Mouse (Mus musculus): Measurements from ENCODE around the gene Dnajc11. TPM values are rescaled to one million over a fixed set of nuclear protein-coding genes. Genes with fewer than 3 reads are reported as not detected.

Dnajc11 gene
- polyA plus RNA-seq, 1 experiment from 2014 or later: 85.1 TPM

- H3K36me3 ChIP-seq: no peaks in the 10 kb centered on the region
- no peak overlapping the region for H3K4me2 ChIP-seq
- no peak overlapping the region for H3K4me3 ChIP-seq
- H3K9ac ChIP-seq: no peak overlapping the region
- no peaks in the 10 kb centered on the region for H3K9me3 ChIP-seq (replicated peaks)
- H3K27me3 ChIP-seq (replicated peaks): peaks cover 17% of the 10 kb centered on the region
- no peak overlapping the region for H3K27ac ChIP-seq
- H3K4me1 ChIP-seq: peaks cover 45% of the 10 kb centered on the region
- ATAC-seq: no peak
- 55% methylated on average over 6 of the region's 6 CpGs for WGBS (ENCODE audit: insufficient replicate concordance)
Observed at GRCm38 (mm10) chr4:152006137-152006536, 72.6 kb downstream of the Dnajc11 start.

DNA sequence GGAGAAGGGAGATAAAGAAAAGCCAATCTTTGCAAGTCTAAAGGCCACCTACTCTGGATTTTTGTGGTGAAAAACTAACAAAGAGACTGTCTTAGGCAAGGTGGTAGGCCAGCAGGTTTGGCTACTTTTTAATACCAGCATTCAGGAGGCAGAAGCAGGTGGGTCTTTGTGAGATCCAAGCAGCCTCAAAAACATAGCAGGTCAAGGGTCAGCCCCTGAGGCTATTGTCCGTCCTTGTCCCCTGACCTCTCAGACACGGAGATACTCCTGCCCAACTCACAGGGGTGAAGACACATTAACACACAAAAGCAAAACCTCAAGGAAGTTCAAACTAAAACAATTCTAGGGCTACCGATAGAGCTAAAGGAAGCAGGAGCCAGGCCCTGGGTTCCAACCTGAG, 73.3 kb downstream of the Dnajc11 start:
- Histone ChIP-seq H3K9me3 (replicated peaks) (no peaks in the 10 kb centered on the region), H3K27me3 (replicated peaks) (peaks cover 17% of the 10 kb centered on the region), H3K4me2 (no peak overlapping the region), H3K27ac (no peak overlapping the region), H3K4me3 (no peak overlapping the region), H3K9ac (no peak overlapping the region), H3K36me3 (peaks cover 5% of the 10 kb centered on the region), H3K4me1 (peaks cover 52% of the 10 kb centered on the region)
- no peak for ATAC-seq
- WGBS (ENCODE audit: insufficient replicate concordance): 46% methylated on average over 3 of the region's 3 CpGs

GRCm38 (mm10) chr4:152007481-152008147, 74.1 kb downstream of the Dnajc11 start:
- Histone ChIP-seq H3K4me3 (peak overlapping the region; percentile 91), H3K27ac (no peak overlapping the region)

GRCm38 (mm10) chr4:152008148-152008500, 74.6 kb downstream of the Dnajc11 start:
- Histone ChIP-seq H3K9me3 (replicated peaks) (no peaks in the 10 kb centered on the region), H3K4me2 (peak overlapping the region; percentile 100), H3K27ac (peak overlapping the region; percentile 87; the same call in 1 of the 2 replicates), H3K4me1 (peaks cover 64% of the 10 kb centered on the region), H3K36me3 (peaks cover 18% of the 10 kb centered on the region), H3K4me3 (peak overlapping the region; percentile 91), H3K9ac (peak overlapping the region; percentile 83), H3K27me3 (replicated peaks) (peaks cover 17% of the 10 kb centered on the region)
- ATAC-seq: no peak
- 1% methylated on average over 14 of the region's 14 CpGs for WGBS (ENCODE audit: insufficient replicate concordance)

More at GRCm38 (mm10) chr4:152007481-152008147, 74.1 kb downstream of the Dnajc11 start:
- H3K9me3 ChIP-seq (replicated peaks): no peaks in the 10 kb centered on the region
- H3K4me1 ChIP-seq: peaks cover 60% of the 10 kb centered on the region
- H3K4me2 ChIP-seq: peak overlapping the region; percentile 100
- H3K9ac ChIP-seq: peak overlapping the region; percentile 83
- WGBS (ENCODE audit: insufficient replicate concordance): 23% methylated on average over 8 of the region's 8 CpGs
- peaks cover 13% of the 10 kb centered on the region for H3K36me3 ChIP-seq
- ATAC-seq: no peak
- H3K27me3 ChIP-seq (replicated peaks): peaks cover 17% of the 10 kb centered on the region

DNA sequence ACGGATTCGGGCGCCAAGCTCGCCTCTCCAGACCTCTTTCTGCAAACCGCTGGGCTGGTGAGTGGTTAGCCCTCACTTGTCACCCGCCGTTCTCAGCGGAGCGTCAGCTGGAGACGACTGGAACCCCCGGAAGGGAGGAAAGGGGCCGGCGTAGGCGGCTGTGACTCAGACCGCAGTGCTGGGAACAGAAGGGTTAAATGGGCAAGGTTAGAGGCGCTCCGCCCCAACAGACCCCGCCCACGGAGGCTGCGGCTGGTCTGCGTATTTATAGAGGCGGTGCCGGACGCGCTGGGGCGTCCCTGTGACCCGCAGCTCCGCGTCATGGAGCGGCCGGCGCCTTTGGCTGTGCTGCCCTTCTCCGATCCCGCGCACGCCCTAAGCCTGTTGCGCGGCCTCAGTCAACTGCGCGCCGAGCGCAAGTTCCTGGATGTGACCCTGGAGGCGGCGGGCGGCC, 75.2 kb downstream of the Dnajc11 start, which contains the start of gene Klhl21:
Gene Klhl21, plus strand, starts transcription at position 182 of the 454 bp plus-strand sequence.
- ATAC-seq: peak; percentile 85
- WGBS (ENCODE audit: insufficient replicate concordance): 6% methylated on average over 44 of the region's 45 CpGs

DNA sequence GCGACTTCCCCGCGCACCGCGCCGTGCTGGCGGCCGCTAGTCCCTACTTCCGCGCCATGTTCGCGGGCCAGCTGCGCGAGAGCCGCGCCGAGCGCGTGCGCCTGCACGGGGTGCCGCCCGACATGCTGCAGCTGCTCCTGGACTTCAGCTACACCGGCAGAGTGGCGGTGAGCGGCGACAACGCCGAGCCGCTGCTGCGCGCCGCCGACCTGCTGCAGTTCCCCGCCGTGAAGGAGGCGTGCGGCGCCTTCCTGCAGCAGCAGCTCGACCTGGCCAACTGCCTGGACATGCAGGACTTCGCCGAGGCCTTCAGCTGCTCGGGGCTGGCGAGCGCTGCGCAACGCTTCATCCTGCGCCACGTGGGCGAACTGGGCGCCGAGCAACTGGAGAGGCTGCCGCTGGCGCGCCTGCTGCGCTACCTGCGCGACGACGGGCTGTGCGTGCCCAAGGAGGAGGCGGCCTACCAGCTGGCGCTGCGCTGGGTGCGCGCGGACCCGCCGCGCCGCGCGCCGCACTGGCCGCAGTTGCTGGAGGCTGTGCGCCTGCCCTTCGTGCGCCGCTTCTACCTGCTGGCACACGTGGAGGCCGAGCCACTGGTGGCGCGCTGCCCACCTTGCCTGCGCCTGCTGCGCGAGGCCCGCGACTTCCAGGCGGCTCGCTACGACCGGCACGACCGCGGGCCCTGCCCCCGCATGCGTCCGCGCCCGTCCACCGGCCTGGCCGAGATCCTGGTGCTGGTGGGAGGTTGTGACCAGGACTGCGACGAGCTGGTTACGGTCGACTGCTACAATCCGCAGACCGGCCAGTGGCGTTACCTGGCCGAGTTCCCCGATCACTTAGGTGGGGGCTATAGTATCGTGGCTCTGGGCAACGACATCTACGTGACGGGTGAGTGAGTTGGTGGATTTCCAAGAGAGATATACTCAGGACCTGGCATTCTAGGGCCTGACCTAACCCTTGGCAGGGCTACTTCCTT, 75.9 kb downstream of the Dnajc11 start:
- Histone ChIP-seq H3K9ac (peak overlapping the region; percentile 83), H3K9me3 (replicated peaks) (no peaks in the 10 kb centered on the region), H3K36me3 (peaks cover 30% of the 10 kb centered on the region), H3K4me3 (peak overlapping the region; percentile 91), H3K27ac (peak overlapping the region; percentile 87), H3K4me1 (peaks cover 73% of the 10 kb centered on the region), H3K4me2 (peak overlapping the region; percentile 100), H3K27me3 (replicated peaks) (peaks cover 17% of the 10 kb centered on the region)
- peak; percentile 58 for ATAC-seq
- WGBS (ENCODE audit: insufficient replicate concordance): 1% methylated on average over 112 of the region's 115 CpGs

More for the DNA sequence above, 75.2 kb downstream of the Dnajc11 start, which contains the start of gene Klhl21:
- Histone ChIP-seq H3K4me2 (peak within 1 kb of the TSS; percentile 100), H3K36me3 (peaks cover 23% of the 10 kb centered on the region), H3K4me3 (peak within 1 kb of the TSS; percentile 91), H3K27me3 (replicated peaks) (peaks cover 17% of the 10 kb centered on the region), H3K9me3 (replicated peaks) (no peaks in the 10 kb centered on the region), H3K9ac (peak within 1 kb of the TSS; percentile 83), H3K4me1 (peaks cover 70% of the 10 kb centered on the region), H3K27ac (peak within 1 kb of the TSS; percentile 87)

DNA sequence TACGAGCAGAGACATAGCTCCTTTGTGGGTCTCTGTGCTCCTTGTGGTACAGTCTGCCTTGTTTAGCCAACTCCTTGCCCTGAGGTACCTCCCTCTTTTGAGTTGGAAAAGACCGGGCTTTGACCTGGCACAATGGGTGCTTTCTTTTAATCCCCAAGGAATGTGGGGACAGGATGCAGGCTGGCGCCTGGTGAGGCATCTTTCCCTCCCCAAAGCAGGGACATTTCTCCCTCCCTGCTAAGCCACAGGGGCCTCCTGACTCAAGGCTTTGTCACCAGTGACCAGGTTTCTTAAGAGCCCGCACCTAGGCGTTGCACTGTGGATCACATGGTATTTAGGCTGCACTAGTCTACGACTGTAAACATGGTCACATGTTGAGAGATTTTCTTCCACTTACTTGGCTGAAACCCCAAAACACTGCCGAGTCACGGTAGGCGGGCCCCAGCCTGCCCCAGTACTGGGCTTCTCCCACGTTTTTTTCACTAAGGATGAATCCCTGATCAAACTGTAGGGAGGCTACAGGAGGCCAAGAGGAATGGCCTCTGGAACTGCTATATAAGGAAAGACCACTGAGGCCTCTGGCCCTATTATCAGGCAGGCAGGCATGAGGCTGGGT, 76.7 kb downstream of the Dnajc11 start:
- peak; percentile 70 for ATAC-seq
- Histone ChIP-seq H3K4me3 (peak overlapping the region; percentile 91), H3K4me2 (peak overlapping the region; percentile 100), H3K27me3 (replicated peaks) (peaks cover 17% of the 10 kb centered on the region), H3K9me3 (replicated peaks) (no peaks in the 10 kb centered on the region), H3K4me1 (peaks cover 73% of the 10 kb centered on the region), H3K27ac (peak overlapping the region; percentile 87), H3K36me3 (peaks cover 38% of the 10 kb centered on the region), H3K9ac (peak overlapping the region; percentile 83)
- under 1% methylated on average over 10 of the region's 10 CpGs for WGBS (ENCODE audit: insufficient replicate concordance)

DNA sequence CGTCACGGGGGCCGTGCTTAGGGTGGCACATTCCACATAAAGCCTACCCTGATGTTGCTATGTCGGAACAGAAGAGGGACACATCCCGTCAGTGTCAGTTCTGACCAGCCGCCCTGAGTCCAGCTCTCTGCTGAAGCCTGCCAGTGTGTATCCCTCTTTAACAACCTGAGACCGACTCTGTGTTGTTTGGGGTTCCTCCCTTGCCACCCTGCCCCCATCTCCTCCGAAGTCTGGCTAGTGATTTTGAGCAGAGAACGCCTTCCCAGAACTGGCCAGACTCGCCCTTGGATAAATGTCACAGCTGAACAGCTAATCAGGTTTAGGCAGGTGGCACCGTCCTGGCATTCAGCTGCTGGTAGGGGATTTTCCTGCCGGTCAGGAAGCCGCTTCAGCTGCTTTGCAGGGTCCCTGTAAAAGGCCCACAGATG, 77.2 kb downstream of the Dnajc11 start:
- peaks cover 68% of the 10 kb centered on the region for H3K4me1 ChIP-seq
- peak; percentile 22 for ATAC-seq

GRCm38 (mm10) chr4:152011171-152011760, 77.8 kb downstream of the Dnajc11 start:
- Histone ChIP-seq H3K4me2 (peak overlapping the region; percentile 100), H3K27me3 (replicated peaks) (peaks cover 17% of the 10 kb centered on the region), H3K27ac (peak overlapping the region; percentile 87), H3K36me3 (peaks cover 49% of the 10 kb centered on the region), H3K4me1 (peaks cover 67% of the 10 kb centered on the region), H3K9me3 (replicated peaks) (no peaks in the 10 kb centered on the region), H3K4me3 (peak overlapping the region; percentile 91), H3K9ac (peak overlapping the region; percentile 83)
- no peak for ATAC-seq
- 59% methylated on average over 8 of the region's 8 CpGs for WGBS (ENCODE audit: insufficient replicate concordance)

More for the DNA sequence above, 77.2 kb downstream of the Dnajc11 start:
- peak overlapping the region; percentile 87 for H3K27ac ChIP-seq
- H3K36me3 ChIP-seq: peaks cover 44% of the 10 kb centered on the region
- peak overlapping the region; percentile 100 for H3K4me2 ChIP-seq
- WGBS (ENCODE audit: insufficient replicate concordance): 9% methylated on average over 13 of the region's 13 CpGs
- H3K4me3 ChIP-seq: peak overlapping the region; percentile 91
- H3K9ac ChIP-seq: peak overlapping the region; percentile 83
- H3K27me3 ChIP-seq (replicated peaks): peaks cover 17% of the 10 kb centered on the region
- no peaks in the 10 kb centered on the region for H3K9me3 ChIP-seq (replicated peaks)

DNA sequence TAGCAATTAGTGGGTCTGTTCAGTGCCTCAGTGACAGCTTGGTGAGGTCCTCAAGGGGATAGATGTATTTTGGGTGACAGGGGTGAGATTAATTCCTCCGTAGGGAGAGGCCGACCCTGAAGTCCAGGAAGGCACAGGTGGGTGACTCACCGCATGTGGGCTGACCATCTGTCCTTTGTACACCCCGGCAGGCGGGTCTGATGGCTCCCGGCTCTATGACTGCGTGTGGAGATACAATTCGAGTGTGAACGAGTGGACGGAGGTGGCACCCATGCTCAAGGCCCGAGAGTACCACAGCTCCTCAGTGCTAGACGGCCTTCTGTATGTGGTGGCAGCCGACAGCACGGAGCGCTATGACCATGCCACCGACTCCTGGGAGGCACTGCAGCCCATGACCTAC, 78.6 kb downstream of the Dnajc11 start:
- Histone ChIP-seq H3K4me2 (0 out of 2 replicates have a peak overlapping the region, but pooled peaks have one; percentile 100), H3K9me3 (replicated peaks) (no peaks in the 10 kb centered on the region), H3K4me3 (no peak overlapping the region), H3K36me3 (peaks cover 58% of the 10 kb centered on the region), H3K27ac (no peak overlapping the region), H3K4me1 (peaks cover 66% of the 10 kb centered on the region), H3K9ac (no peak overlapping the region), H3K27me3 (replicated peaks) (peaks cover 12% of the 10 kb centered on the region)
- 87% methylated on average over 16 of the region's 16 CpGs for WGBS (ENCODE audit: insufficient replicate concordance)
- no peak for ATAC-seq

Data from liver, embryonic 12.5 days (tissue).